Mouse (Mus musculus) embryonic facial prominence, embryonic 14.5 days (tissue): ENCODE data around the gene Aldh18a1. TPM values are rescaled to one million over a fixed set of nuclear protein-coding genes. Genes with fewer than 3 reads are reported as not detected.

Source experiments
- ATAC-seq: fragments of 200-750 bp; cut with Nextera tagmentation; 2 replicates; pipeline ENCODE4 v1.8.0; 2017; ENCODE audit warnings: low read depth, moderate number of reproducible peaks, moderate TSS enrichment
- DNase-seq: peaks from one replicate; pipeline ENCODE4 v3.0.0-alpha.2; 2015; ENCODE audit warnings: low spot score
- H3K27ac ChIP-seq: fragments of 300-500 bp; sonication (generic); replicated peaks from 2 replicates; pipeline ENCODE4 v1.5.1; 2014; ENCODE audit warnings: low read depth, mild to moderate bottlenecking, low read length, moderate library complexity
- H3K27me3 ChIP-seq: fragments of 300-500 bp; sonication (generic); replicated peaks from 2 replicates; pipeline ENCODE4 v1.6.1; 2014; ENCODE audit warnings: low read length; ENCODE audit not compliant: control insufficient read depth, insufficient read depth
- H3K36me3 ChIP-seq: fragments of 300-500 bp; sonication (generic); 2 replicates; pipeline ENCODE4 v1.6.1; 2014; ENCODE audit warnings: low read length, mixed read lengths; ENCODE audit not compliant: control insufficient read depth, insufficient read depth
- H3K4me1 ChIP-seq: fragments of 300-500 bp; sonication (generic); 2 replicates; pipeline ENCODE4 v1.6.1; 2014; ENCODE audit warnings: antibody characterized with exemption, low read length; ENCODE audit not compliant: control insufficient read depth, insufficient read depth
- H3K4me2 ChIP-seq: fragments of 300-500 bp; sonication (generic); 2 replicates; pipeline ENCODE4 v1.6.1; 2014; ENCODE audit warnings: low read depth, mild to moderate bottlenecking, low read length, moderate library complexity, mixed read lengths
- H3K4me3 ChIP-seq: fragments of 300-500 bp; sonication (generic); 2 replicates; pipeline ENCODE4 v1.5.1; 2014; ENCODE audit warnings: low read depth, mild to moderate bottlenecking, low read length
- H3K9ac ChIP-seq: fragments of 300-500 bp; sonication (generic); 2 replicates; pipeline ENCODE4 v1.6.1; 2014; ENCODE audit warnings: low read depth, mild to moderate bottlenecking, low read length, moderate library complexity, mixed read lengths
- H3K9me3 ChIP-seq: fragments of 300-500 bp; sonication (generic); 2 replicates; pipeline ENCODE4 v1.6.1; 2016; ENCODE audit warnings: low read length; ENCODE audit not compliant: control insufficient read depth
- WGBS: fragments of 180-500 bp; shearing (Covaris S2); extraction: QIAGEN DNeasy Blood & Tissue Kit; methylation state at CpG from one replicate; pipeline ENCODE4 v1.1.7; 2014; 5-methylcytosine and 5-hydroxymethylcytosine counted together
- polyA plus RNA-seq: library from polyadenylated mRNA; unstranded; fragments of >200 nt; fragmentation: Nextera tagmentation; extraction: Ambion mirVana; gene quantifications from 2 replicates; pipeline ENCODE4 v1.2.1, GENCODE M21; 2014

The Aldh18a1 gene
- polyA plus RNA-seq, 1 experiment from 2014 or later: 62.5 TPM

- Histone ChIP-seq H3K36me3 (no peaks in the 10 kb centered on the region), H3K4me2 (no peak overlapping the region), H3K27me3 (no peaks in the 10 kb centered on the region), H3K27ac (no peak overlapping the region), H3K4me1 (no peaks in the 10 kb centered on the region), H3K4me3 (no peak overlapping the region), H3K9me3 (no peaks in the 10 kb centered on the region), H3K9ac (no peak overlapping the region)
- ATAC-seq: no peak
- WGBS: 93% methylated on average over 2 of the region's 2 CpGs
- DNase-seq: no peak
Measured at GRCm38 (mm10) chr19:40530323-40530722, 57.9 kb downstream of the Aldh18a1 start.

GRCm38 (mm10) chr19:40528254-40528653 is 60.0 kb downstream of the Aldh18a1 start:
- Histone ChIP-seq H3K4me2 (no peak overlapping the region), H3K27ac (no peak overlapping the region), H3K27me3 (no peaks in the 10 kb centered on the region), H3K9me3 (no peaks in the 10 kb centered on the region), H3K36me3 (no peaks in the 10 kb centered on the region), H3K4me1 (no peaks in the 10 kb centered on the region), H3K9ac (no peak overlapping the region), H3K4me3 (no peak overlapping the region)
- DNase-seq (no peak), ATAC-seq (no peak)

GRCm38 (mm10) chr19:40526367-40527014 is 61.8 kb downstream of the Aldh18a1 start:
- H3K4me1 ChIP-seq: no peaks in the 10 kb centered on the region
- no peaks in the 10 kb centered on the region for H3K36me3 ChIP-seq
- no peaks in the 10 kb centered on the region for H3K9me3 ChIP-seq
- no peak overlapping the region for H3K4me3 ChIP-seq
- no peak for ATAC-seq
- no peak for DNase-seq
- H3K27ac ChIP-seq: no peak overlapping the region
- H3K9ac ChIP-seq: no peak overlapping the region
- no peaks in the 10 kb centered on the region for H3K27me3 ChIP-seq
- 71% methylated on average over 9 of the region's 9 CpGs for WGBS
- H3K4me2 ChIP-seq: no peak overlapping the region

GRCm38 (mm10) chr19:40523431-40524005 is 64.7 kb downstream of the Aldh18a1 start:
- Histone ChIP-seq H3K4me1 (peaks cover 4% of the 10 kb centered on the region; the same call in 1 of the 2 replicates), H3K36me3 (no peaks in the 10 kb centered on the region), H3K27me3 (no peaks in the 10 kb centered on the region), H3K9ac (no peak overlapping the region), H3K4me3 (no peak overlapping the region), H3K9me3 (no peaks in the 10 kb centered on the region), H3K27ac (no peak overlapping the region), H3K4me2 (no peak overlapping the region)
- DNase-seq (no peak), ATAC-seq (no peak)
- 67% methylated on average over 8 of the region's 8 CpGs for WGBS

- H3K4me2 ChIP-seq: no peak overlapping the region
- no peak overlapping the region for H3K4me3 ChIP-seq
- H3K27me3 ChIP-seq: no peaks in the 10 kb centered on the region
- H3K9me3 ChIP-seq: no peaks in the 10 kb centered on the region
- no peaks in the 10 kb centered on the region for H3K36me3 ChIP-seq
- H3K27ac ChIP-seq: no peak overlapping the region
- WGBS: 83% methylated on average over 5 of the region's 5 CpGs
- ATAC-seq (no peak), DNase-seq (no peak)
- H3K9ac ChIP-seq: no peak overlapping the region
- peaks cover 4% of the 10 kb centered on the region; the same call in 1 of the 2 replicates for H3K4me1 ChIP-seq
Measured at GRCm38 (mm10) chr19:40520403-40520802, 67.9 kb downstream of the Aldh18a1 start.

- H3K9me3 ChIP-seq: no peaks in the 10 kb centered on the region
- DNase-seq: no peak
- no peak overlapping the region for H3K9ac ChIP-seq
- 71% methylated on average over 1 of the region's 1 CpGs for WGBS
- no peaks in the 10 kb centered on the region for H3K27me3 ChIP-seq
- H3K4me2 ChIP-seq: no peak overlapping the region
- no peak overlapping the region for H3K27ac ChIP-seq
- no peaks in the 10 kb centered on the region for H3K36me3 ChIP-seq
- peaks cover 4% of the 10 kb centered on the region; the same call in 1 of the 2 replicates for H3K4me1 ChIP-seq
- ATAC-seq: no peak
- no peak overlapping the region for H3K4me3 ChIP-seq
Measured at GRCm38 (mm10) chr19:40518706-40519105, 69.6 kb downstream of the Aldh18a1 start.

GRCm38 (mm10) chr19:40515596-40515995 is 72.7 kb downstream of the Aldh18a1 start:
- no peak for ATAC-seq
- no peak overlapping the region for H3K4me2 ChIP-seq
- WGBS: 88% methylated on average over 3 of the region's 3 CpGs

GRCm38 (mm10) chr19:40514376-40514775 is 73.9 kb downstream of the Aldh18a1 start:
- DNase-seq (no peak), ATAC-seq (no peak)
- H3K4me2 ChIP-seq: no peak overlapping the region
- no peaks in the 10 kb centered on the region for H3K36me3 ChIP-seq
- H3K4me3 ChIP-seq: no peak overlapping the region
- no peaks in the 10 kb centered on the region for H3K27me3 ChIP-seq
- 84% methylated on average over 7 of the region's 7 CpGs for WGBS
- no peak overlapping the region for H3K27ac ChIP-seq
- no peak overlapping the region for H3K9ac ChIP-seq
- H3K4me1 ChIP-seq: peaks cover 5% of the 10 kb centered on the region; the same call in 1 of the 2 replicates
- H3K9me3 ChIP-seq: no peaks in the 10 kb centered on the region

More at GRCm38 (mm10) chr19:40515596-40515995, 72.7 kb downstream of the Aldh18a1 start:
- Histone ChIP-seq H3K4me1 (peaks cover 8% of the 10 kb centered on the region; the same call in 1 of the 2 replicates), H3K27me3 (no peaks in the 10 kb centered on the region), H3K36me3 (no peaks in the 10 kb centered on the region), H3K4me3 (no peak overlapping the region), H3K9me3 (no peaks in the 10 kb centered on the region), H3K9ac (no peak overlapping the region), H3K27ac (no peak overlapping the region)
- no peak for DNase-seq

- Histone ChIP-seq H3K36me3 (no peaks in the 10 kb centered on the region), H3K9me3 (no peaks in the 10 kb centered on the region), H3K4me1 (0 out of 2 replicates have a peak, but pooled peaks cover 3% of the 10 kb centered on the region), H3K9ac (peak within 1 kb of the TSS; percentile 80), H3K4me3 (peak within 1 kb of the TSS; percentile 80), H3K4me2 (peak within 1 kb of the TSS; percentile 90), H3K27me3 (no peaks in the 10 kb centered on the region), H3K27ac (peak within 1 kb of the TSS; percentile 87)
- WGBS: 0% methylated on average over 25 of the region's 51 CpGs
- ATAC-seq (peak; percentile 99), DNase-seq (peak; percentile 98)
Measured at GRCm38 (mm10) chr19:40513632-40514078, 74.6 kb downstream of the Aldh18a1 start, which contains the start of gene Sorbs1. Gene Sorbs1 (minus strand): TSS chr19:40513779.
